Mouse (Mus musculus) heart, postnatal 0 days (tissue): ENCODE measurements around the gene Spry1. TPM values are rescaled to one million over a fixed set of nuclear protein-coding genes. Genes with fewer than 3 reads are reported as not detected.
"Not testable (repeated sequence)": the region's sequence is repeated elsewhere in the genome, so short reads cannot be mapped to it uniquely, and the experiment has no call there.

Experiments used
- ATAC-seq: fragments of 200-750 bp; cut with Nextera tagmentation; 2 replicates; pipeline ENCODE4 v1.8.0; 2017; ENCODE audit warnings: low read depth, moderate number of reproducible peaks, moderate library complexity; ENCODE audit not compliant: insufficient read depth
- DNase-seq: peaks from one replicate; pipeline ENCODE4 v3.0.0-alpha.2; 2016; ENCODE audit warnings: low spot score
- H3K27ac ChIP-seq: fragments of 300-500 bp; sonication (generic); 2 replicates; pipeline ENCODE4 v1.5.1; 2014; ENCODE audit warnings: low read depth, mild to moderate bottlenecking
- H3K27me3 ChIP-seq: fragments of 300-500 bp; sonication (generic); 2 replicates; pipeline ENCODE4 v1.6.1; 2014; ENCODE audit warnings: low read length, mixed read lengths; ENCODE audit not compliant: control insufficient read depth, insufficient read depth
- H3K36me3 ChIP-seq: fragments of 300-500 bp; sonication (generic); replicated peaks from 2 replicates; pipeline ENCODE4 v1.6.1; 2014; ENCODE audit warnings: low read length, mixed read lengths; ENCODE audit not compliant: control insufficient read depth, insufficient read depth
- H3K4me1 ChIP-seq: fragments of 300-500 bp; sonication (generic); 2 replicates; pipeline ENCODE4 v1.6.1; 2014; ENCODE audit warnings: antibody characterized with exemption; ENCODE audit not compliant: control insufficient read depth, insufficient read depth
- H3K4me2 ChIP-seq: fragments of 300-500 bp; sonication (generic); 2 replicates; pipeline ENCODE4 v1.6.1; 2014; ENCODE audit warnings: low read depth, mild to moderate bottlenecking, low read length, moderate library complexity
- H3K4me3 ChIP-seq: fragments of 300-500 bp; sonication (generic); 2 replicates; pipeline ENCODE4 v1.5.1; 2014; ENCODE audit warnings: low read depth, low read length
- H3K9ac ChIP-seq: fragments of 300-500 bp; sonication (generic); replicated peaks from 2 replicates; pipeline ENCODE4 v1.6.1; 2014; ENCODE audit warnings: low read depth, low read length, mixed read lengths
- H3K9me3 ChIP-seq: fragments of 300-500 bp; sonication (generic); replicated peaks from 2 replicates; pipeline ENCODE4 v1.6.1; 2016; ENCODE audit warnings: low read length; ENCODE audit not compliant: control insufficient read depth
- CTCF ChIP-seq: IDR thresholded peaks from 2 replicates; pipeline ENCODE4 v1.5.1; 2016; ENCODE audit warnings: antibody characterized with exemption, control low read depth, low read depth
- EP300 ChIP-seq: IDR thresholded peaks from 2 replicates; pipeline ENCODE4 v1.6.1; 2016; ENCODE audit warnings: antibody characterized with exemption, low read depth
- WGBS: fragments of 180-500 bp; shearing (Covaris S2); extraction: QIAGEN DNeasy Blood & Tissue Kit; methylation state at CpG from one replicate; pipeline ENCODE4 v1.1.7; 2014; 5-methylcytosine and 5-hydroxymethylcytosine counted together
- polyA plus RNA-seq: library from polyadenylated mRNA; unstranded; fragments of >200 nt; fragmentation: Nextera tagmentation; extraction: Ambion mirVana; gene quantifications from 2 replicates; pipeline ENCODE4 v1.2.1, GENCODE M21; 2015
- total RNA-seq: library from RNA; depleted of rRNA; stranded (reverse); fragments of >200 nt; gene quantifications from 2 replicates; pipeline ENCODE4 v1.2.3, GENCODE M21; 2014; ENCODE audit warnings: low replicate concordance; rRNA removed

The Spry1 gene
- 39.2 and 39.6 TPM in 2 replicates for total RNA-seq
- 4.8 and 5.4 TPM in 2 replicates for polyA plus RNA-seq

DNA sequence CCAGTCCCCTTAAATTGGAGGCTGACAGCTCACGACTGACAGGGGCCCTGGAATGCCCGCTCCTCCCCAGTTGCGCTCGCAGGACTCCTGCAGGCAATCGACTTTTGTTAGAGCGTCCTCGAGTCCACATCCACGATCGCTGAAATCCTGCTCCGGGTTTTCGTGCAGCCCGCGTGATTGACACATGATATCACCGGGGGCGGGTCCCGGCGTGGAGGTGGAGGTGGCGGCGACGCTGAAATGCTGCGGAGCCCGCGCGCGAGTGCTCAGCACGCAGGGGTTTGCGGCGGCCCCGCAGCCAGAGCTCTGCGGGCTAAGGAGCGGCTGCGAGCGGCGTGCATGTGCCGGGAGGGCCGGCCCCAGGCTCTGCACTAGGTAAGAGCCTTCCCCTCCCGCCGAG lies at the start of gene Spry1:
TSS of gene Spry1 (plus strand) at position 258 of the 400 bp plus-strand sequence.
- peak; percentile 67 for DNase-seq

DNA sequence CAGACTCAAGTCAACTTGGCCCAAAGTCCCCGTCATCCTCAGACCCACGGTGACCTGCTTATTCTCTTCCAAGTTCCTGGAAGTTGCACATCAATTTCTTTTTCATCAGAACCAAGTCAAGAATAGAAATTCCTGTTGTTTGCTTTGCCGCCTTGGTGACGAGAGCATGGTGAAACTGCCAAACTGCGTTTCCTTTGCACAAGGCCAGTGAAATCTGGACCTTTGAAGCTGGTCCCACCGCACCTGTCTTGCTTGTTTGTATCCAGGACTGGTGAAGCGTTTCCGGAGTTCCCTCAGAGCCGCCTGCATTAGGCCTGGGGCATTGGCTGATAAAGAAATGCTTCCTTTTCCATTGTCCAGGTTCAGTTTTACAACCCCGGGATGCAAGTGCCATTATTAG lies 44.0 kb upstream of the Spry1 start:
- TF ChIP-seq EP300 (no peak), CTCF (no peak)
- Histone ChIP-seq H3K4me2 (no peak overlapping the region), H3K36me3 (no peaks in the 10 kb centered on the region), H3K9ac (no peak overlapping the region), H3K9me3 (no peaks in the 10 kb centered on the region), H3K4me3 (no peak overlapping the region), H3K27me3 (no peaks in the 10 kb centered on the region), H3K4me1 (no peaks in the 10 kb centered on the region), H3K27ac (no peak overlapping the region)
- ATAC-seq (no peak), DNase-seq (no peak)
- 54% methylated on average over 10 of the region's 10 CpGs for WGBS

More for the DNA sequence above, at the start of gene Spry1:
- peak; percentile 79 for ATAC-seq
- Histone ChIP-seq H3K9ac (peak within 1 kb of the TSS; percentile 79), H3K27ac (peak within 1 kb of the TSS; percentile 81), H3K36me3 (peaks cover 18% of the 10 kb centered on the region), H3K4me3 (peak within 1 kb of the TSS; percentile 79), H3K4me2 (peak within 1 kb of the TSS; percentile 93), H3K4me1 (peaks cover 9% of the 10 kb centered on the region; the same call in 1 of the 2 replicates), H3K27me3 (no peaks in the 10 kb centered on the region), H3K9me3 (no peaks in the 10 kb centered on the region)
- WGBS = under 1% methylated on average over 38 of the region's 38 CpGs
- TF ChIP-seq EP300 (no peak), CTCF (0 out of 2 replicates have a peak, but pooled peaks have one; percentile 14)

DNA sequence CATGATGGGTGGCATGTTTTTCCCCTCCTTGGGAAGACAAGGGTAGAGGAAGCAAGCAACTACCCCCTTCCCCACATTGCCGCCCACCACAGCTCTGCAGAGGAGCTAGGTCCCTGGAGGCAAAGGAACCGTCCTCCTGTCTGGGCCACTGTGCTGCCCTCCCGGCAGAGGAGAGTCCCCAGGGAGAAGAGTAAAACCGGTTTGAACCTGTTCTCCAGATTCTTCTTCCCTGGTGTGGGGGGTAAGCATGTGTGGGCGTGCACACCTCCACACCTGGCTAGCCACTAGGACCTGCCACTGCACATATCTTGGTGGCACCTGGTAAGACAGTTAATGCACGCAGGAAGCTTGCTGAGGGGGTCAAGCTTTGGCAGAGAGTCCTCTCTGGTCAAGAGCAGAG lies 43.2 kb upstream of the Spry1 start:
- Histone ChIP-seq H3K4me3 (no peak overlapping the region), H3K36me3 (no peaks in the 10 kb centered on the region), H3K27me3 (no peaks in the 10 kb centered on the region), H3K27ac (no peak overlapping the region), H3K4me1 (no peaks in the 10 kb centered on the region), H3K9me3 (no peaks in the 10 kb centered on the region), H3K9ac (no peak overlapping the region), H3K4me2 (no peak overlapping the region)
- TF ChIP-seq EP300 = no peak
- TF ChIP-seq CTCF = no peak
- ATAC-seq (no peak), DNase-seq (no peak)
- 63% methylated on average over 6 of the region's 6 CpGs for WGBS

DNA sequence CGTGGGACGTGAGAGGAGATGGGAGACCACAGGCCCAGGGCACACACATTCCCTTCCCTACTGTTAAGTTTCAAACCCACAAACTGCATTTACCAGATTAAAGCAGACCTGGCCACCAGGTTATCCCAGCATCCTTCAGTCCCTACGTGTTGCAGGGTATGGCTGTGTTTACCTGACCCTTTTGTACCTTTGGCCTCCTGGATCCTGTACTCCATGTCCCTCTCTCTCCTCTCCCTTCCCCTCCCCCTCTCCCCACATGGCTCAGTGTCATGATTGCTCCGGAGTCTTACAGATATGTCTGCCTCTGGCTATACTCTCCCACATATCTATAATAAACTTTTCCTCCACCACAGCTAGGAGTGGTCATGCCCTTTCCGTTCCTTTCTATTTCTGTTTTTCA lies 42.5 kb upstream of the Spry1 start:
- WGBS = 60% methylated on average over 5 of the region's 5 CpGs
- H3K36me3 ChIP-seq = no peaks in the 10 kb centered on the region
- DNase-seq = no peak
- no peak overlapping the region for H3K4me2 ChIP-seq
- no peaks in the 10 kb centered on the region for H3K27me3 ChIP-seq
- H3K9ac ChIP-seq = no peak overlapping the region
- no peak for TF ChIP-seq EP300
- TF ChIP-seq CTCF = no peak
- ATAC-seq = no peak
- no peaks in the 10 kb centered on the region for H3K4me1 ChIP-seq
- no peak overlapping the region for H3K27ac ChIP-seq
- no peak overlapping the region for H3K4me3 ChIP-seq
- H3K9me3 ChIP-seq = no peaks in the 10 kb centered on the region

DNA sequence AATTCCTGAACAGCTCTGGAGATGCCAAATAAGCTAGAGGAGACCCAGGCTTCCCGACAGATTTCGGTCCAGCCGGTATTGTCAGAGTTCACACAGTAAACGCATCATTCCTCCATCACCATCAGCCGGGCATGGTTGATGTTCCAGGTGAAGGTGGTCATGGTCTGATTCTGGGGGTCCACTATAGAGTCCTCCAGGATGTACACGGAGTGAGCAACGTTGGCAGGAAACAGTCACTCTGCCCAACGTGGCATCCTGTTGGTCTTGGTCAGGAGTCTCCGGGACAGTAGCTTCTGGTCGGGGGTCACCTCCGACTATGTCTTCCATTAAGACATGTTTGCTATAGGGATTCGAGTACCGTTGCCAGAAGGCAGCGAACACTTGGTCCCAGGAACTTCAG lies 40.1 kb upstream of the Spry1 start:
- DNase-seq, H3K4me1 ChIP-seq, H3K4me2 ChIP-seq, H3K27ac ChIP-seq, H3K9ac ChIP-seq, H3K4me3 ChIP-seq, H3K9me3 ChIP-seq, ATAC-seq, H3K27me3 ChIP-seq, H3K36me3 ChIP-seq: not testable (repeated sequence)
- WGBS = 86% methylated on average over 14 of the region's 14 CpGs

DNA sequence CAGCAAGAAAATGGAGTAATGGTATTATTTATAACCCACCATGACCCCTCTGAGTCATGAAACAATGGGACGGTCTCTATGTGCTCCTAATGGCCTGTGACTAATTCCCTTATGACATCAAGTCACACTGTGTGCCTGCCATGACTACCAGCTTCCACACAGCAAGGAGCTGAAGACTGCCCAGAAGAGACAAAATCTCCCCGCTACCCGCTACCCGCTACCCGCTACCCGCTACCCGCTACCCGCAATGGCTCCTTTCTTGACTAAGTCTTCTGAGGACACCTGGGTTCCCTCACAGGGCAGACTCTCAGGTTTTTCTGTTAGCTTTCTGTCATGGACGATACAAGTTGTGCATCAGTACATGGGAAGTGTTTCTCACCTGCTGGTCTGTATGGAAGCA lies 37.4 kb upstream of the Spry1 start:
- TF ChIP-seq CTCF = no peak
- TF ChIP-seq EP300 = no peak
- no peaks in the 10 kb centered on the region for H3K27me3 ChIP-seq
- H3K27ac ChIP-seq = no peak overlapping the region
- ATAC-seq (no peak), DNase-seq (no peak)
- no peaks in the 10 kb centered on the region for H3K4me1 ChIP-seq
- no peak overlapping the region for H3K4me2 ChIP-seq
- no peak overlapping the region for H3K4me3 ChIP-seq
- no peaks in the 10 kb centered on the region for H3K36me3 ChIP-seq
- 93% methylated on average over 9 of the region's 9 CpGs for WGBS
- no peak overlapping the region for H3K9ac ChIP-seq
- H3K9me3 ChIP-seq = no peaks in the 10 kb centered on the region
